Mouse (Mus musculus) midbrain, embryonic 14.5 days (tissue): ENCODE results near the gene Mbnl2. TPM values are rescaled to one million over a fixed set of nuclear protein-coding genes. Genes with fewer than 3 reads are reported as not detected.

ENCODE experiments used
- ATAC-seq: fragments of 200-750 bp; cut with Nextera tagmentation; 2 replicates; pipeline ENCODE4 v1.8.0; 2017; ENCODE audit warnings: moderate number of reproducible peaks, moderate library complexity; ENCODE audit not compliant: low FRiP score, low TSS enrichment
- DNase-seq: peaks from one replicate; pipeline ENCODE4 v3.0.0-alpha.2; 2015
- H3K27ac ChIP-seq: fragments of 300-500 bp; sonication (generic); replicated peaks from 2 replicates; pipeline ENCODE4 v1.5.1; 2014; ENCODE audit warnings: mild to moderate bottlenecking, low read depth, low read length, moderate library complexity
- H3K27me3 ChIP-seq: fragments of 300-500 bp; sonication (generic); 2 replicates; pipeline ENCODE4 v1.6.1; 2014; ENCODE audit warnings: low read length, control low read depth, mixed read lengths; ENCODE audit not compliant: control insufficient read depth, insufficient read depth
- H3K36me3 ChIP-seq: fragments of 300-500 bp; sonication (generic); 2 replicates; pipeline ENCODE4 v1.6.1; 2014; ENCODE audit warnings: low read length, control low read depth; ENCODE audit not compliant: control insufficient read depth, insufficient read depth
- H3K4me1 ChIP-seq: fragments of 300-500 bp; sonication (generic); 2 replicates; pipeline ENCODE4 v1.6.1; 2014; ENCODE audit warnings: mild to moderate bottlenecking, antibody characterized with exemption, low read length, control low read depth; ENCODE audit not compliant: control insufficient read depth, insufficient read depth
- H3K4me2 ChIP-seq: fragments of 300-500 bp; sonication (generic); 2 replicates; pipeline ENCODE4 v1.6.1; 2014; ENCODE audit warnings: mild to moderate bottlenecking, low read length, moderate library complexity
- H3K4me3 ChIP-seq: fragments of 300-500 bp; sonication (generic); replicated peaks from 2 replicates; pipeline ENCODE4 v1.5.1; 2014; ENCODE audit warnings: low read depth, low read length
- H3K9ac ChIP-seq: fragments of 300-500 bp; sonication (generic); replicated peaks from 2 replicates; pipeline ENCODE4 v1.6.1; 2014; ENCODE audit warnings: mild to moderate bottlenecking, low read length, moderate library complexity
- H3K9me3 ChIP-seq: fragments of 300-500 bp; sonication (generic); 2 replicates; pipeline ENCODE4 v1.6.1; 2016; ENCODE audit warnings: low read length, control low read depth, mixed read lengths; ENCODE audit not compliant: control insufficient read depth
- WGBS: fragments of 180-500 bp; shearing (Covaris S2); extraction: QIAGEN DNeasy Blood & Tissue Kit; methylation state at CpG from one replicate; pipeline ENCODE4 v1.1.7; 2014; 5-methylcytosine and 5-hydroxymethylcytosine counted together
- polyA plus RNA-seq: library from polyadenylated mRNA; unstranded; fragments of >200 nt; fragmentation: Nextera tagmentation; extraction: Ambion mirVana; gene quantifications from 2 replicates; pipeline ENCODE4 v1.2.1, GENCODE M21; 2014

Gene Mbnl2
- polyA plus RNA-seq, 1 experiment from 2014 or later = 22.5 TPM

DNA sequence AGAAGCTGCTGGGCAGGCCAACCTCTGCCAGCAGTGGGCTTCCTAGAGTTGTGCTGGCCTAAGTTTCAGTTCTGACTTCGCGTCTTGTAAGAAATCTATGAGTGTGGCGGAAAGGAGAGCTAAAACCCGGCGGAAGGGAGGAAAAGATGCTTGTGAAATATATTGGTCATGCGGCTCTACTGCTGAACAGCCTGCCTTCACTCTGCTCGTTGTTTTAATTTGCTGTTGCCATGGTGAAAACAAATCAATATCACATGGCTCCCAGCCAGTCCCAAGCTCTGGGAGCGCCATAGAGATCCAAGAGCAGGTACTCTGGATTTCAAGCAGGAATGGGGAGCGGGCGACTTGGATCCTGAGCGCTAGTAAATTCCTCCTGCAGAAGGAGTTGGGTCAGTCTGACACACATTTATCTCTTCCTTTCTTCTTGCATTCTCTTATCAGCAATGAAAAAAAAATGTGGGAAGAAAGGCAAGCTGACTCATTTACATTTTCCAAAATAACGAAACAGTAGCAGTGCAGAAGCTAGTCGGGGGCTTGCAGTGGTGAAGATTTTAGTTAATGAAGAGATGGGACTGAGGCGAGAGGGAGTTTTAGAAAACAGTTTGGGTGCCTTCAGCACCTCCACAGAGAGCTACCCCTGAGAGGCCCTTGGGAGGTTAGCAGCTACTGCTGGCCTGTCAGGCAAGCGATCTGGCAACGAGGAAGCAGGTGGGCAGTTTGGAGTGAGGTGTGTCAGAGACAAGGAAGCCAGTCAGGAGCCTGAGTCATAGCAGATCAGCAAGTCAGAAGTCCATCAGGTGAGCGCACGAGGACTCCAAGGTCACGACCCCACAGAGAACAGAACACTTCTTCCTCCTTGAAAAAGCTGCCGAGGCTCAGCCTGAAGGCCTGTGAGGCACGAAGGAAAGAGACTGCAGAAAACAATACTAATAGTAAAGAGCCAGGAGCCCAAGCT is 3.1 kb downstream of the Mbnl2 start:
- peaks cover 34% of the 10 kb centered on the region for H3K4me1 ChIP-seq
- no peak for ATAC-seq
- no peaks in the 10 kb centered on the region for H3K27me3 ChIP-seq
- 0 out of 2 replicates have a peak overlapping the region, but pooled peaks have one; percentile 6 for H3K27ac ChIP-seq
- peak overlapping the region; percentile 7; the same call in 1 of the 2 replicates for H3K9ac ChIP-seq
- no peaks in the 10 kb centered on the region for H3K9me3 ChIP-seq
- H3K4me2 ChIP-seq = peak overlapping the region; percentile 67
- H3K36me3 ChIP-seq = no peaks in the 10 kb centered on the region
- peak overlapping the region; percentile 10 for H3K4me3 ChIP-seq
- WGBS = 50% methylated on average over 21 of the region's 21 CpGs
- peak; percentile 78 for DNase-seq

DNA sequence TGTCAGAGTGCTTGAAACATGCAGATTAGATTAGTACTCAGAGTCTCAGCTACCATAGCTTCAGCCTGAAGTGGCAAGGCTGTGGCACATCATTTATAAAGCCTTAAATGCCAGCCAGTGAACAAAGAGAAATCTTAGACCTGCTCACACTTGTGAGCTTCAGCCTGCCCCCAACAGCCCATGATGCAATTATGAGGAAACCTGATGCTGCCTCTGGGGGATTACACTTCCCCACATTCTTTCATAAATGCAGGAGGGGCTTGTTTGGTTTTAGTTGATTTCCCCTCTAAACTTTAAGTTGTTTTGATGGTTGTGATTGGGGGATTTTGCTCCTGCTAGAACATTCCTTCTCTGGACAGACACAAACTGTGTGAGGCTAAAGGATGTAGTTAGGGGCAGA is 4.7 kb downstream of the Mbnl2 start:
- Histone ChIP-seq H3K9ac (no peak overlapping the region), H3K27me3 (no peaks in the 10 kb centered on the region), H3K9me3 (no peaks in the 10 kb centered on the region), H3K36me3 (no peaks in the 10 kb centered on the region), H3K4me3 (no peak overlapping the region), H3K27ac (no peak overlapping the region), H3K4me2 (no peak overlapping the region), H3K4me1 (peaks cover 28% of the 10 kb centered on the region)
- DNase-seq (no peak), ATAC-seq (no peak)

DNA sequence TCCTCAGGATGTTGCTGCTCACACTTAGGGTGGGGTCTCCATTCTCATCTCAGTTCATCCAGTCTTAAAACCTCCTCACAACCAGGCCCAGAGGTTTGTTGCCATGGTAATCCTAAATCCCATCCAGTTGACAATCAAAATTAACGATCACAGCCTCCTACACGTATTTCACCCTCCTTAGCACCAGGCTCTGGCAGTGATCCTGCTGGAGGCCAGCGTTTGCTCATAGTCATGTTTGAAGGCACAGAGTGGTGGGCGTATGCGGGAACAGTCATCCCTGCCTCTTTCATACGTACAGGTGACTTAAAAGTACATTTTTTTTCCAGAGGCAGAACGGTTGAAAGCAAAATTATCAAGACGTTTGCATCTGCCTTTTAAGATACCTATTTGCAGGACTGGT is 8.3 kb downstream of the Mbnl2 start:
- H3K4me3 ChIP-seq = no peak overlapping the region
- WGBS = 72% methylated on average over 8 of the region's 8 CpGs
- ATAC-seq = no peak
- no peak for DNase-seq
- no peaks in the 10 kb centered on the region for H3K36me3 ChIP-seq
- H3K9ac ChIP-seq = no peak overlapping the region
- no peaks in the 10 kb centered on the region for H3K27me3 ChIP-seq
- no peak overlapping the region for H3K4me2 ChIP-seq
- H3K4me1 ChIP-seq = peaks cover 16% of the 10 kb centered on the region
- H3K27ac ChIP-seq = no peak overlapping the region
- H3K9me3 ChIP-seq = no peaks in the 10 kb centered on the region

DNA sequence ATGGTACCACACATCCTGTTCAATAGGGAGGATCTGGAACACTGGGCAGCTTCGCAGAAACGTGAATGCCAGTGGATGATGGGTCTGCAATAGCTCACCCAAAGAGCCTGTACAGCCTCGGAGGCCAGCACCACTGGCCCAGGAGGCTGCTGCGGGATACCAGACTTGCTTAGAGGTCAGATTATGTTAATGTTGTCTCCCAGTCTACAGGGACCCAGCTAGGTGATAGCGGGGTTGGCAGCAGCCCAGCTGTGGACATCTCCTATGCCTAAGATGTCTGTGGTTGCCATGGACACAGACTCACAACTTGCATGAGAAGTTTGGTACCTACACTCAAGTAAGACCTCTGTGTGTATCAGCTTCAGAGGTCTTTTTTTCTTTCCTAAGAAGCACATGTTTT is 9.0 kb downstream of the Mbnl2 start:
- no peak for ATAC-seq

DNA sequence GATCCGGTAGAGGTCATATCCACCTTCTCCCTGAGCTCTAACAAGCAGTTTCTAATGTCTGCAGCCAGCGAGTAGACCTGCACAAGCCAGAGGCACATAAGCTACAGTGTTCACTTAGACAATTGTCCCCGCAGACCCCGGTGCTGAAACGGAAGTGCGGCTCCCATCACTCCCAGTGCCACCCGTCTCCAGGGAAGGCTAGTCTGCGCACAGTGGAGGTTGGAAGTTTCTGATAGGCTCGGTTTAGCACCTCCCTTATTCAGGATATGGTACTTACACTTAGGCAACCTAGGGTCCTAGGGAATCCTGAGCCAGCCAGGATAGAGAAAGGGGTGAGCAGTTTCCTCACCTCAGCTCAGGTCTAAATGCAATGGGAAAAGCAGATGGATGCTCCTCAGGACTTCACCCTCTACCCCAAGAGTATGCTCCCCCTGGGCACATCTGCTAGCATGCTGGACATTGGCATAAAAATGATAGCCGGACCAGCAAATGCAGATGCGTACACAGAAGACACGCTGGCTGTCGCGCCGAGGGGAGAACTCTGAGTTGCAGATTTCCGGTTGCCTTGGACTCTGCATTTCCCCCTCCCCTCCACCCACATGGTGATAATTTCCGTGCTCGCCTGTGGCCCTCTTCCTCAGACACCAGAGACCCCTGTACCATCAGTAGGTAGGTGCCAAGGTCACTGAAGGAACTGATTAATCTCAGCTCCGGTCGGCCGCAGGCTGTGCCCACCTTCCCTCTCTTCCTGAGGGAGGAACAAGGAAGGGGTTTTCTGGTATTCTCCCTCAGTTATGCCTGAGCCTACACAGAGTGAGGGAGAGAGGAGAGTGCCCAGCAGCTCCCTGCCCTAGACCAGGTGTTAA is 11.9 kb downstream of the Mbnl2 start:
- Histone ChIP-seq H3K27ac (no peak overlapping the region), H3K4me1 (peaks cover 10% of the 10 kb centered on the region; the same call in 1 of the 2 replicates), H3K4me3 (no peak overlapping the region), H3K27me3 (no peaks in the 10 kb centered on the region), H3K4me2 (no peak overlapping the region), H3K9ac (no peak overlapping the region), H3K9me3 (no peaks in the 10 kb centered on the region), H3K36me3 (no peaks in the 10 kb centered on the region)
- 61% methylated on average over 21 of the region's 21 CpGs for WGBS
- DNase-seq (no peak), ATAC-seq (no peak)

More for the DNA sequence above, 9.0 kb downstream of the Mbnl2 start:
- H3K36me3 ChIP-seq = no peaks in the 10 kb centered on the region
- H3K27ac ChIP-seq = no peak overlapping the region
- no peak overlapping the region for H3K4me3 ChIP-seq
- no peak overlapping the region for H3K4me2 ChIP-seq
- no peaks in the 10 kb centered on the region for H3K27me3 ChIP-seq
- H3K9me3 ChIP-seq = no peaks in the 10 kb centered on the region
- DNase-seq = no peak
- 76% methylated on average over 5 of the region's 5 CpGs for WGBS
- no peak overlapping the region for H3K9ac ChIP-seq
- H3K4me1 ChIP-seq = peaks cover 12% of the 10 kb centered on the region; the same call in 1 of the 2 replicates

DNA sequence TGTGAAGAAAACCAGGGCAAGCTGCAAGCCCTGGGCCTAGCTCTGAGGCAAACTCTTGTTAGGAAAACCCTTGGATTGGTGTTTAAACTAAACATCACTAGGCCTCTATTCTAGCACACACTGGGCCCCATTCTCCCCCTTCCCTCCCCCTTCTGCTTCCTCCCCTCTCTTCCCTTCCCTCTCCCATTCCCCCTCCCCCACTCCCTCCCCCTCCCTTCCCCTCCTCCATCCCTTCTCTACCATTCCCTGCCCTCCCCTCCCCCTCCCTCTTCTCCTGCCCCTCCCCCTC is 12.5 kb downstream of the Mbnl2 start:
- Histone ChIP-seq H3K36me3 (no peaks in the 10 kb centered on the region), H3K4me3 (no peak overlapping the region), H3K27me3 (no peaks in the 10 kb centered on the region), H3K9ac (no peak overlapping the region), H3K4me2 (no peak overlapping the region), H3K9me3 (no peaks in the 10 kb centered on the region), H3K4me1 (peaks cover 10% of the 10 kb centered on the region; the same call in 1 of the 2 replicates), H3K27ac (no peak overlapping the region)
- DNase-seq (no peak), ATAC-seq (no peak)

GRCm38 (mm10) chr14:120288378-120289002 is 13.0 kb downstream of the Mbnl2 start:
- no peak for DNase-seq
- Histone ChIP-seq H3K36me3 (no peaks in the 10 kb centered on the region), H3K9me3 (no peaks in the 10 kb centered on the region), H3K4me2 (no peak overlapping the region), H3K9ac (no peak overlapping the region), H3K27me3 (no peaks in the 10 kb centered on the region), H3K4me3 (no peak overlapping the region), H3K4me1 (peaks cover 10% of the 10 kb centered on the region; the same call in 1 of the 2 replicates), H3K27ac (no peak overlapping the region)
- WGBS = 91% methylated on average over 10 of the region's 10 CpGs
- no peak for ATAC-seq

GRCm38 (mm10) chr14:120289065-120289464 is 13.6 kb downstream of the Mbnl2 start:
- DNase-seq (no peak), ATAC-seq (no peak)
- Histone ChIP-seq H3K4me1 (peaks cover 10% of the 10 kb centered on the region; the same call in 1 of the 2 replicates), H3K4me2 (no peak overlapping the region), H3K36me3 (no peaks in the 10 kb centered on the region), H3K27me3 (no peaks in the 10 kb centered on the region), H3K9ac (no peak overlapping the region), H3K9me3 (no peaks in the 10 kb centered on the region), H3K4me3 (no peak overlapping the region), H3K27ac (no peak overlapping the region)
- 91% methylated on average over 9 of the region's 9 CpGs for WGBS
